Mouse (Mus musculus): ENCODE results near the gene Ly9. TPM values are rescaled to one million over a fixed set of nuclear protein-coding genes. Genes with fewer than 3 reads are reported as not detected.

Gene Ly9
- polyA plus RNA-seq, 1 experiment from 2014 or later = 0.60 TPM

GRCm38 (mm10) chr1:171631447-171631846 lies 24.2 kb upstream of the Ly9 start:
- H3K4me1 ChIP-seq (ENCODE audit: control insufficient read depth, insufficient read depth, low read length) = no peaks in the 10 kb centered on the region
- 66% methylated on average over 2 of the region's 2 CpGs for WGBS
- no peaks in the 10 kb centered on the region for H3K9me3 ChIP-seq (ENCODE audit: control insufficient read depth, low read length)
- H3K4me3 ChIP-seq (ENCODE audit: low read length) = no peak overlapping the region
- no peak overlapping the region for H3K9ac ChIP-seq (ENCODE audit: low read depth, low read length)
- ATAC-seq = no peak
- H3K4me2 ChIP-seq (ENCODE audit: low read depth, low read length) = no peak overlapping the region
- H3K27ac ChIP-seq (ENCODE audit: low read length) = no peak overlapping the region
- no peaks in the 10 kb centered on the region for H3K36me3 ChIP-seq (ENCODE audit: control insufficient read depth, insufficient read depth, low read length)
- no peaks in the 10 kb centered on the region for H3K27me3 ChIP-seq (replicated peaks; ENCODE audit: control insufficient read depth, insufficient read depth, low read length)

GRCm38 (mm10) chr1:171630912-171631311 lies 23.7 kb upstream of the Ly9 start:
- Histone ChIP-seq H3K4me2 (ENCODE audit: low read depth, low read length) (no peak overlapping the region), H3K36me3 (ENCODE audit: control insufficient read depth, insufficient read depth, low read length) (no peaks in the 10 kb centered on the region), H3K4me3 (ENCODE audit: low read length) (no peak overlapping the region), H3K9ac (ENCODE audit: low read depth, low read length) (no peak overlapping the region), H3K27ac (ENCODE audit: low read length) (no peak overlapping the region), H3K9me3 (ENCODE audit: control insufficient read depth, low read length) (no peaks in the 10 kb centered on the region), H3K27me3 (replicated peaks; ENCODE audit: control insufficient read depth, insufficient read depth, low read length) (no peaks in the 10 kb centered on the region), H3K4me1 (ENCODE audit: control insufficient read depth, insufficient read depth, low read length) (no peaks in the 10 kb centered on the region)
- 67% methylated on average over 4 of the region's 4 CpGs for WGBS
- ATAC-seq = no peak

DNA sequence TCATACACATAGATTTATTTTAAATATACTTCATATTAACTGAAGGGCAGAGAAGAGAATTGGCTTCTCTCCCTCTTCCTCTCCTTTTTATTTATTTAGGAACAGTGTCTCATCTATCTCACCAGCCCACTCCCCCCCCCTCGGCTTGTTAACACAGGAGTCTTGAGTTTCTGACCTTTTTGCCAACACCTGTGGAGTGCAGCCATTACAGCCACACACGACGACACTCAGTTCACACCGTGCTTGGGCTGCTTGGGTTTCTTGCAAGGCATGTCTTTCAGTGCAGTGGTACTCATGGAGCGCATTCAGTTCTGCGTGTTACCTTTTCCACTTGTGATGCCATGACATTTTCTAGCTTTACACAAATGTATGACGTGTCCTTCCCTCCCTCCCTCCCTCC lies 22.8 kb upstream of the Ly9 start:
- Histone ChIP-seq H3K27ac (ENCODE audit: low read length) (no peak overlapping the region), H3K9ac (ENCODE audit: low read depth, low read length) (no peak overlapping the region), H3K4me2 (ENCODE audit: low read depth, low read length) (no peak overlapping the region), H3K36me3 (ENCODE audit: control insufficient read depth, insufficient read depth, low read length) (no peaks in the 10 kb centered on the region), H3K4me3 (ENCODE audit: low read length) (no peak overlapping the region), H3K9me3 (ENCODE audit: control insufficient read depth, low read length) (no peaks in the 10 kb centered on the region), H3K27me3 (replicated peaks; ENCODE audit: control insufficient read depth, insufficient read depth, low read length) (no peaks in the 10 kb centered on the region), H3K4me1 (ENCODE audit: control insufficient read depth, insufficient read depth, low read length) (no peaks in the 10 kb centered on the region)
- WGBS = 72% methylated on average over 7 of the region's 7 CpGs
- no peak for ATAC-seq

GRCm38 (mm10) chr1:171629168-171629567 lies 22.0 kb upstream of the Ly9 start:
- no peak overlapping the region for H3K27ac ChIP-seq (ENCODE audit: low read length)
- ATAC-seq = no peak
- H3K4me2 ChIP-seq (ENCODE audit: low read depth, low read length) = no peak overlapping the region
- H3K4me3 ChIP-seq (ENCODE audit: low read length) = no peak overlapping the region
- 68% methylated on average over 6 of the region's 6 CpGs for WGBS
- no peak overlapping the region for H3K9ac ChIP-seq (ENCODE audit: low read depth, low read length)
- H3K4me1 ChIP-seq (ENCODE audit: control insufficient read depth, insufficient read depth, low read length) = no peaks in the 10 kb centered on the region
- no peaks in the 10 kb centered on the region for H3K36me3 ChIP-seq (ENCODE audit: control insufficient read depth, insufficient read depth, low read length)
- no peaks in the 10 kb centered on the region for H3K27me3 ChIP-seq (replicated peaks; ENCODE audit: control insufficient read depth, insufficient read depth, low read length)
- no peaks in the 10 kb centered on the region for H3K9me3 ChIP-seq (ENCODE audit: control insufficient read depth, low read length)

GRCm38 (mm10) chr1:171627801-171628200 lies 20.6 kb upstream of the Ly9 start:
- no peak overlapping the region for H3K27ac ChIP-seq (ENCODE audit: low read length)
- H3K4me2 ChIP-seq (ENCODE audit: low read depth, low read length) = no peak overlapping the region
- H3K9ac ChIP-seq (ENCODE audit: low read depth, low read length) = no peak overlapping the region
- WGBS = 81% methylated on average over 3 of the region's 3 CpGs
- no peaks in the 10 kb centered on the region for H3K36me3 ChIP-seq (ENCODE audit: control insufficient read depth, insufficient read depth, low read length)
- no peaks in the 10 kb centered on the region for H3K4me1 ChIP-seq (ENCODE audit: control insufficient read depth, insufficient read depth, low read length)
- no peak overlapping the region for H3K4me3 ChIP-seq (ENCODE audit: low read length)
- no peaks in the 10 kb centered on the region for H3K9me3 ChIP-seq (ENCODE audit: control insufficient read depth, low read length)
- ATAC-seq = no peak
- no peaks in the 10 kb centered on the region for H3K27me3 ChIP-seq (replicated peaks; ENCODE audit: control insufficient read depth, insufficient read depth, low read length)

GRCm38 (mm10) chr1:171620091-171620490 lies 12.9 kb upstream of the Ly9 start:
- Histone ChIP-seq H3K9ac (ENCODE audit: low read depth, low read length) (no peak overlapping the region), H3K4me1 (ENCODE audit: control insufficient read depth, insufficient read depth, low read length) (no peaks in the 10 kb centered on the region), H3K27me3 (replicated peaks; ENCODE audit: control insufficient read depth, insufficient read depth, low read length) (no peaks in the 10 kb centered on the region), H3K9me3 (ENCODE audit: control insufficient read depth, low read length) (no peaks in the 10 kb centered on the region), H3K27ac (ENCODE audit: low read length) (no peak overlapping the region), H3K36me3 (ENCODE audit: control insufficient read depth, insufficient read depth, low read length) (no peaks in the 10 kb centered on the region), H3K4me3 (ENCODE audit: low read length) (no peak overlapping the region), H3K4me2 (ENCODE audit: low read depth, low read length) (no peak overlapping the region)
- 89% methylated on average over 6 of the region's 6 CpGs for WGBS
- no peak for ATAC-seq

DNA sequence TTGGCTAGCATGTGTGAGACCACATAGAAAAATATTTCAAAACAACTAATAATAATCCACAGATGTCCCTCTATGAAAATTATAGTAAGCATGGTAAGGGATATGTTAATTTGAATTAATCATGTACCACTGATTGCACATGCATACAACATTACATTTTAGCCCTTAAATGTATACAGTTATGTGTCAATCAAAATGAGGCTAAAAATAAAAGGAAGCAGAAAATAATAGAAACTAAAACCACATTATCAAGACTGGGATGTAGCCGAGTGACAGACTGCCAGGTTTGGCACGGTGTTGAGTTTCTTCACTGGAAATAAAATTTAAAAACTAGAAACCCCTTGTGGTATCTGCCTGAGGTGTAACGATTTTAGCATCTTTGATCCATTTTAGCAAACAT lies 12.4 kb upstream of the Ly9 start:
- Histone ChIP-seq H3K27ac (ENCODE audit: low read length) (no peak overlapping the region), H3K9ac (ENCODE audit: low read depth, low read length) (no peak overlapping the region), H3K9me3 (ENCODE audit: control insufficient read depth, low read length) (no peaks in the 10 kb centered on the region), H3K4me1 (ENCODE audit: control insufficient read depth, insufficient read depth, low read length) (no peaks in the 10 kb centered on the region), H3K27me3 (replicated peaks; ENCODE audit: control insufficient read depth, insufficient read depth, low read length) (no peaks in the 10 kb centered on the region), H3K4me3 (ENCODE audit: low read length) (no peak overlapping the region), H3K4me2 (ENCODE audit: low read depth, low read length) (no peak overlapping the region), H3K36me3 (ENCODE audit: control insufficient read depth, insufficient read depth, low read length) (no peaks in the 10 kb centered on the region)
- ATAC-seq = no peak
- 87% methylated on average over 3 of the region's 3 CpGs for WGBS

- Histone ChIP-seq H3K4me1 (ENCODE audit: control insufficient read depth, insufficient read depth, low read length) (no peaks in the 10 kb centered on the region), H3K4me2 (ENCODE audit: low read depth, low read length) (no peak overlapping the region), H3K27me3 (replicated peaks; ENCODE audit: control insufficient read depth, insufficient read depth, low read length) (no peaks in the 10 kb centered on the region), H3K27ac (ENCODE audit: low read length) (no peak overlapping the region), H3K9me3 (ENCODE audit: control insufficient read depth, low read length) (no peaks in the 10 kb centered on the region), H3K9ac (ENCODE audit: low read depth, low read length) (no peak overlapping the region), H3K36me3 (ENCODE audit: control insufficient read depth, insufficient read depth, low read length) (no peaks in the 10 kb centered on the region), H3K4me3 (ENCODE audit: low read length) (no peak overlapping the region)
- 79% methylated on average over 8 of the region's 8 CpGs for WGBS
- ATAC-seq = no peak
Observed at GRCm38 (mm10) chr1:171619001-171619400, 11.8 kb upstream of the Ly9 start.

DNA sequence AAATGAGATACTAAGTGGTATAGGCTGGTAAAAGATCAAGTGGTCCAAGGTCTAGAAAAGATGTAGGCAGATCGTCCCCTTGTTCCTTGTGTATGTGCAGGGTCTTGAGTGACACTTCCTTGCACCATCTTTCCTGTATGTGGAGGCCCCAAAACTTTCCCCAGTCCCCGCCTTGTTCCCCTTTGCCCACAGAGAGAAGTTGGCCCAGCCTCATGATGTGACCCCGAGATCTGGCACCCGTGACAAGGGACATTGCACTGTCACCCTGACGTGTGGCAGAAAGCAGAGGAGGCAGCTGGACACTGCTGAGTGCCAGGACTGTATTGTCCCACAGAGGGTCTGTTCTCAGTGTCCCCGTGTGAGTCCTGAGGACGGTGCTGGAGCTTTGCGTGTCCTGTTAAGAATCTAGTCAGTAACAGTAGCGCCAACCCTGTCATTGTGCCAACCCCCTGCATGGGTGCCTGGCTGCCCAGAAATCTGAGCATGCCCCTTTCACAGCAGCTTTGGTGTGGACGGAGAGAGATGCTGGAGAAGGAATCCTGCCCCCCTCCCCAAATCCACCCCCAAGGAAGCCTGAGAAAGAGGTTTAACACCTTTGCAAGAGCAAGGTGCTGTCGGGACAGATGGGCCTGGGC lies 9.8 kb upstream of the Ly9 start:
- no peaks in the 10 kb centered on the region for H3K36me3 ChIP-seq (ENCODE audit: control insufficient read depth, insufficient read depth, low read length)
- H3K4me1 ChIP-seq (ENCODE audit: control insufficient read depth, insufficient read depth, low read length) = no peaks in the 10 kb centered on the region
- no peak overlapping the region for H3K9ac ChIP-seq (ENCODE audit: low read depth, low read length)
- no peak overlapping the region for H3K27ac ChIP-seq (ENCODE audit: low read length)
- H3K27me3 ChIP-seq (replicated peaks; ENCODE audit: control insufficient read depth, insufficient read depth, low read length) = no peaks in the 10 kb centered on the region
- ATAC-seq = no peak
- H3K9me3 ChIP-seq (ENCODE audit: control insufficient read depth, low read length) = no peaks in the 10 kb centered on the region
- no peak overlapping the region for H3K4me2 ChIP-seq (ENCODE audit: low read depth, low read length)
- no peak overlapping the region for H3K4me3 ChIP-seq (ENCODE audit: low read length)
- 78% methylated on average over 11 of the region's 11 CpGs for WGBS

GRCm38 (mm10) chr1:171613962-171614361 lies 6.8 kb upstream of the Ly9 start:
- Histone ChIP-seq H3K9me3 (ENCODE audit: control insufficient read depth, low read length) (no peaks in the 10 kb centered on the region), H3K27ac (ENCODE audit: low read length) (no peak overlapping the region), H3K4me3 (ENCODE audit: low read length) (no peak overlapping the region), H3K4me2 (ENCODE audit: low read depth, low read length) (no peak overlapping the region), H3K36me3 (ENCODE audit: control insufficient read depth, insufficient read depth, low read length) (no peaks in the 10 kb centered on the region), H3K9ac (ENCODE audit: low read depth, low read length) (no peak overlapping the region), H3K4me1 (ENCODE audit: control insufficient read depth, insufficient read depth, low read length) (no peaks in the 10 kb centered on the region), H3K27me3 (replicated peaks; ENCODE audit: control insufficient read depth, insufficient read depth, low read length) (no peaks in the 10 kb centered on the region)
- WGBS = 31% methylated on average over 2 of the region's 2 CpGs
- ATAC-seq = no peak
